ENCODE assay signal across 22 mouse cellular contexts in the genomic region with DNA sequence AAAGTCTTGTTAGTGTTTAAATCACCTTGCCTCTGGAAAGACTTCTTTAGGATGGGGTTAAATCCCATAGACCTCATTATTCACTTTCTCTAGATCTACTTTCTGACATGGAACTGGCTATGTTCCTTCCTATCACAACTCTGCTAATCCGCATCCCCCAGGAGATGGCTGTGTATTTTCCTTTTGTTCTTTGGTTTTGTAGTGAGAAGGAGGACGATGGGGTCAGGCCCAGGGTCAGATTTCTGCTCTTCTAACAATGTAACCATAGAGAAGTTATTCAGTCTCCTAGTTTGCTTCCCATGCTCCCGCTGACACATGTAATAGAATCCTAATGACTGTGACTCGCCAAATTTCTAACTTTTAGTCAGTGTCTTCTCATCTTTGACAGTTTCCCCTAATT. TPM values are rescaled to one million over a fixed set of nuclear protein-coding genes. Genes with fewer than 3 reads are reported as not detected.
DNase-seq lines count a peak whose midpoint lies in the region; ATAC-seq and TF ChIP-seq lines count a peak whose summit lies in the region.
"Had no signal": no experiment of that assay in that cellular context is flagged by ENCODE, and none has a peak within 500 bp of the region (broad histone marks: within the 10 kb centered on the region; RNA-seq: fewer than 3 reads in every experiment).

No protein-coding gene starts in this region.

- TF ChIP-seq POLR2A in lung, adult 2 months (IDR thresholded peaks at IDR 0.05; ENCODE audit: borderline replicate concordance, extremely low read depth, low read depth, low read length) = no peak

- no peaks in the 10 kb centered on the region for H3K36me3 ChIP-seq in hindbrain, embryonic 12.5 days
- no peaks in the 10 kb centered on the region for H3K36me3 ChIP-seq in midbrain, postnatal 0 days (ENCODE audit: insufficient read depth, low read length)
- H3K36me3 ChIP-seq: limb, embryonic 15.5 days; neural tube, embryonic 13.5 days had no signal

- TF ChIP-seq CTCF in midbrain, postnatal 0 days (IDR thresholded peaks at IDR 0.05) = no peak
- TF ChIP-seq CTCF in lung, adult 2 months (IDR thresholded peaks at IDR 0.05; ENCODE audit: insufficient read depth, low read length) = no peak

- H3K9ac ChIP-seq in hindbrain, embryonic 12.5 days = no peak overlapping the region
- no peak overlapping the region for H3K9ac ChIP-seq in midbrain, postnatal 0 days (replicated peaks; ENCODE audit: low read length, poor library complexity, severe bottlenecking)
- H3K9ac ChIP-seq: limb, embryonic 15.5 days; lung, embryonic 14.5 days; neural tube, embryonic 13.5 days had no signal

- 8% methylated on average over 4 of the region's 4 CpGs for WGBS in hindbrain, embryonic 12.5 days
- 21% methylated on average over 4 of the region's 4 CpGs for WGBS in midbrain, postnatal 0 days
- 56% methylated on average over 4 of the region's 4 CpGs for WGBS in lung, adult 2 months

- DNase-seq in testis, postnatal 14 days (ENCODE audit: low spot score) = peak; percentile 11
- DNase-seq in testis, postnatal 10 days (ENCODE audit: low spot score) = no peak
- peak; percentile 74 for DNase-seq in midbrain, postnatal 0 days (ENCODE audit: low spot score)
- DNase-seq in thymus, postnatal 4 days = no peak
- DNase-seq in kidney, adult 11 months = no peak
- DNase-seq in lung, adult 2 months = no peak
- DNase-seq: adrenal gland, postnatal 36 days; gastrocnemius, adult 2 months; heart, adult 2 months; heart, postnatal 36 days; kidney, adult 2 months; kidney, postnatal 4 days; lung, embryonic 14.5 days; right cerebral cortex, adult 18-20 months had no signal

- H3K4me1 ChIP-seq in hindbrain, embryonic 12.5 days = 0 out of 2 replicates have a peak, but pooled peaks cover 3% of the 10 kb centered on the region
- no peaks in the 10 kb centered on the region for H3K4me1 ChIP-seq in midbrain, postnatal 0 days (ENCODE audit: insufficient read depth, low read length)
- no peaks in the 10 kb centered on the region for H3K4me1 ChIP-seq in lung, adult 2 months (ENCODE audit: control insufficient read depth, insufficient read depth, low read length)
- H3K4me1 ChIP-seq: limb, embryonic 15.5 days; neural tube, embryonic 13.5 days had no signal

- no peak overlapping the region for H3K27ac ChIP-seq in hindbrain, embryonic 12.5 days
- no peak overlapping the region for H3K27ac ChIP-seq in midbrain, postnatal 0 days (ENCODE audit: low read depth, low read length)
- H3K27ac ChIP-seq: gastrocnemius, adult 2 months; heart, adult 2 months; limb, embryonic 15.5 days; neural tube, embryonic 13.5 days had no signal

- H3K4me3 ChIP-seq in hindbrain, embryonic 12.5 days = no peak overlapping the region
- H3K4me3 ChIP-seq in midbrain, postnatal 0 days (ENCODE audit: low read depth, low read length) = no peak overlapping the region
- no peak overlapping the region for H3K4me3 ChIP-seq in lung, adult 2 months (replicated peaks; ENCODE audit: extremely low read depth, low read depth, low read length)
- H3K4me3 ChIP-seq: gastrocnemius, adult 2 months; heart, adult 2 months; limb, embryonic 15.5 days; neural tube, embryonic 13.5 days had no signal

- no peaks in the 10 kb centered on the region for H3K9me3 ChIP-seq in hindbrain, embryonic 12.5 days (replicated peaks)
- H3K9me3 ChIP-seq in midbrain, postnatal 0 days (ENCODE audit: low read length) = no peaks in the 10 kb centered on the region
- H3K9me3 ChIP-seq: limb, embryonic 15.5 days; neural tube, embryonic 13.5 days had no signal

- ATAC-seq in hindbrain, embryonic 12.5 days (ENCODE audit: low FRiP score) = peak; percentile 78
- ATAC-seq in midbrain, postnatal 0 days (ENCODE audit: low FRiP score) = peak; percentile 66; the same call in 1 of the 2 replicates
- ATAC-seq: activated CD4-positive, CD25-positive, alpha-beta regulatory T cell, adult 4 months; CD4-positive, CD25-positive, alpha-beta regulatory T cell, adult 4 months had no signal

- no peak overlapping the region for H3K4me2 ChIP-seq in hindbrain, embryonic 12.5 days (replicated peaks)
- H3K4me2 ChIP-seq in midbrain, postnatal 0 days (ENCODE audit: low read depth, low read length, poor library complexity, severe bottlenecking) = no peak overlapping the region
- H3K4me2 ChIP-seq: limb, embryonic 15.5 days; lung, embryonic 14.5 days; neural tube, embryonic 13.5 days had no signal

- peaks cover 22% of the 10 kb centered on the region for H3K27me3 ChIP-seq in hindbrain, embryonic 12.5 days
- H3K27me3 ChIP-seq in midbrain, postnatal 0 days (ENCODE audit: insufficient read depth, low read length) = no peaks in the 10 kb centered on the region
- H3K27me3 ChIP-seq: limb, embryonic 15.5 days had no signal

RNA-seq across cellular contexts. Expression of gene Mindy4b-ps, which starts 4.2 kb away (rescaled TPM):
- not detected in 2 replicates for polyA plus RNA-seq in hindbrain, embryonic 12.5 days (2016; fragmentation: Nextera tagmentation; extraction: Ambion mirVana)
- 0.24 TPM in 1 of 2 replicates, not detected in the other for total RNA-seq in midbrain, postnatal 0 days (2014; rRNA removed)
- polyA plus RNA-seq in midbrain, postnatal 0 days (2015; fragmentation: Nextera tagmentation; extraction: Ambion mirVana) = 0.11 and 0.52 TPM in 2 replicates
- polyA plus RNA-seq in lung, adult 2 months (2012; rRNA removed) = not detected in 2 replicates
- total RNA-seq: adrenal gland, postnatal 36 days; gastrocnemius, adult 2 months; megakaryocyte progenitor cell, adult 5-6 weeks had no signal
- polyA plus RNA-seq: activated CD4-positive, CD25-positive, alpha-beta regulatory T cell, adult 4 months; CD4-positive, CD25-positive, alpha-beta regulatory T cell, adult 4 months; kidney, adult 2 months; limb, embryonic 15.5 days; lung, embryonic 14.5 days; neural tube, embryonic 13.5 days; spleen, adult 2 months; testis, adult 2 months had no signal

RNA-seq across cellular contexts. Expression of gene Clrn1, which starts 58.9 kb away (rescaled TPM):
- 2.3 and 3.5 TPM in 2 replicates for polyA plus RNA-seq in hindbrain, embryonic 12.5 days (2016; fragmentation: Nextera tagmentation; extraction: Ambion mirVana)
- 1.9 and 2.8 TPM in 2 replicates for total RNA-seq in midbrain, postnatal 0 days (2014; rRNA removed)
- 0.44 and 0.80 TPM in 2 replicates for polyA plus RNA-seq in midbrain, postnatal 0 days (2015; fragmentation: Nextera tagmentation; extraction: Ambion mirVana)
- not detected in 2 replicates for polyA plus RNA-seq in lung, adult 2 months (2012; rRNA removed)
- total RNA-seq: adrenal gland, postnatal 36 days; gastrocnemius, adult 2 months; heart, adult 2 months; heart, postnatal 36 days; megakaryocyte progenitor cell, adult 5-6 weeks had no signal
- polyA plus RNA-seq: activated CD4-positive, CD25-positive, alpha-beta regulatory T cell, adult 4 months; CD4-positive, CD25-positive, alpha-beta regulatory T cell, adult 4 months; heart, adult 2 months; kidney, adult 2 months; spleen, adult 2 months; testis, adult 2 months had no signal

Comparison
In these comparisons a context has a peak if more than half of its experiments do, and no peak if none do; other contexts are left out.
1. DNase-seq: peak in testis, postnatal 14 days (single experiment) and midbrain, postnatal 0 days (single experiment); none in testis, postnatal 10 days (single experiment), thymus, postnatal 4 days (single experiment), kidney, adult 11 months (single experiment) and lung, adult 2 months (single experiment).